Mouse (Mus musculus): Measurements from ENCODE around the gene Zfp37. TPM values are rescaled to one million over a fixed set of nuclear protein-coding genes. Genes with fewer than 3 reads are reported as not detected.

Gene Zfp37
- total and polyA plus RNA-seq, 3 experiments = not detected

GRCm38 (mm10) chr4:62213490-62213889 is 17.4 kb downstream of the Zfp37 start:
- Histone ChIP-seq H3K4me3 (replicated peaks in 1 of 3; ENCODE audit: low read depth in 2 of 3, low read length in 2 of 3, poor library complexity in 1 of 3) (no peak overlapping the region), H3K9me3 (replicated peaks; ENCODE audit: low read length) (peaks cover 10% of the 10 kb centered on the region), H3K27ac (ENCODE audit: insufficient read depth, low read depth) (no peak overlapping the region), H3K4me2 (ENCODE audit: insufficient read depth, low read depth, poor library complexity, severe bottlenecking) (no peak overlapping the region), H3K9ac (ENCODE audit: insufficient read depth, low read depth) (no peak overlapping the region), H3K27me3 (replicated peaks) (no peaks in the 10 kb centered on the region), H3K36me3 (replicated peaks in 1 of 2; ENCODE audit: control insufficient read depth in 1 of 2, insufficient read depth in 1 of 2, low read length in 1 of 2) (no peaks in the 10 kb centered on the region), H3K4me1 (ENCODE audit: control insufficient read depth in 1 of 2, insufficient read depth in 2 of 2) (no peaks in the 10 kb centered on the region), H3K79me2 (replicated peaks; ENCODE audit: control insufficient read depth, extremely low read depth, insufficient read depth, poor library complexity, severe bottlenecking) (no peaks in the 10 kb centered on the region)
- dilution Hi-C loops (cut with MboI; ENCODE audit: extremely low pct_ligation_motif_present, extremely low pct_unique_long_range_greater_than_20kb, low sequenced_read_pairs) = no loop called here
- TF ChIP-seq KAT2A (IDR thresholded peaks at IDR 0.05; ENCODE audit: insufficient replicate concordance, low read length) (no peak), ELF1 (IDR thresholded peaks at IDR 0.05; ENCODE audit: low read depth, low read length) (no peak), CTCF (conservative IDR thresholded peaks at IDR 0.05 in 1 of 2, IDR thresholded peaks at IDR 0.05 in 1 of 2; ENCODE audit: low read depth in 2 of 2, low read length in 2 of 2) (peak in 1 of 2 experiments; percentile 53; a peak in 2 of 4 replicates), RAD21 (IDR thresholded peaks at IDR 0.05; ENCODE audit: low read depth, low read length) (peak; percentile 50), SMC3 (IDR thresholded peaks at IDR 0.05; ENCODE audit: low read depth, low read length) (peak; percentile 51), ZKSCAN1 (IDR thresholded peaks at IDR 0.05; ENCODE audit: borderline replicate concordance, low read depth, low read length) (no peak)
- in situ Hi-C loops (cut with MboI; ENCODE audit: low pct_ligation_motif_present, low pct_unique_long_range_greater_than_20kb, low sequenced_read_pairs) = no loop called here
- no peak for DNase-seq (ENCODE audit: extremely low read depth)

GRCm38 (mm10) chr4:62210035-62210434 is 20.8 kb downstream of the Zfp37 start:
- no peak overlapping the region for H3K4me3 ChIP-seq (replicated peaks in 1 of 3; ENCODE audit: low read depth in 2 of 3, low read length in 2 of 3, poor library complexity in 1 of 3)
- H3K27ac ChIP-seq (ENCODE audit: insufficient read depth, low read depth) = no peak overlapping the region
- peak in 1 of 2 experiments; percentile 37; a peak in 2 of 4 replicates for TF ChIP-seq CTCF (conservative IDR thresholded peaks at IDR 0.05 in 1 of 2, IDR thresholded peaks at IDR 0.05 in 1 of 2; ENCODE audit: low read depth in 2 of 2, low read length in 2 of 2)
- peak; percentile 37 for TF ChIP-seq RAD21 (IDR thresholded peaks at IDR 0.05; ENCODE audit: low read depth, low read length)
- TF ChIP-seq CHD2 (IDR thresholded peaks at IDR 0.05; ENCODE audit: low read length) = no peak
- TF ChIP-seq SMC3 (IDR thresholded peaks at IDR 0.05; ENCODE audit: low read depth, low read length) = peak; percentile 18
- no peak for DNase-seq (ENCODE audit: extremely low read depth)
- no peak overlapping the region for H3K4me2 ChIP-seq (ENCODE audit: insufficient read depth, low read depth, poor library complexity, severe bottlenecking)
- in situ Hi-C loops (cut with MboI; ENCODE audit: low pct_ligation_motif_present, low pct_unique_long_range_greater_than_20kb, low sequenced_read_pairs) (no loop called here), dilution Hi-C loops (cut with MboI; ENCODE audit: extremely low pct_ligation_motif_present, extremely low pct_unique_long_range_greater_than_20kb, low sequenced_read_pairs) (no loop called here)
- no peak overlapping the region for H3K9ac ChIP-seq (ENCODE audit: insufficient read depth, low read depth)
- H3K9me3 ChIP-seq (replicated peaks; ENCODE audit: low read length) = no peaks in the 10 kb centered on the region
- no peaks in the 10 kb centered on the region for H3K79me2 ChIP-seq (replicated peaks; ENCODE audit: control insufficient read depth, extremely low read depth, insufficient read depth, poor library complexity, severe bottlenecking)
- no peaks in the 10 kb centered on the region for H3K4me1 ChIP-seq (ENCODE audit: control insufficient read depth in 1 of 2, insufficient read depth in 2 of 2)
- no peaks in the 10 kb centered on the region for H3K36me3 ChIP-seq (replicated peaks in 1 of 2; ENCODE audit: control insufficient read depth in 1 of 2, insufficient read depth in 1 of 2, low read length in 1 of 2)
- H3K27me3 ChIP-seq (replicated peaks) = no peaks in the 10 kb centered on the region

GRCm38 (mm10) chr4:62208696-62209380 is 22.0 kb downstream of the Zfp37 start:
- no peak overlapping the region for H3K4me3 ChIP-seq (replicated peaks in 1 of 3; ENCODE audit: low read depth in 2 of 3, low read length in 2 of 3, poor library complexity in 1 of 3)
- H3K36me3 ChIP-seq (replicated peaks in 1 of 2; ENCODE audit: control insufficient read depth in 1 of 2, insufficient read depth in 1 of 2, low read length in 1 of 2) = no peaks in the 10 kb centered on the region
- H3K9ac ChIP-seq (ENCODE audit: insufficient read depth, low read depth) = no peak overlapping the region
- TF ChIP-seq MYC (IDR thresholded peaks at IDR 0.05; ENCODE audit: low read depth, low read length) (no peak), IRF4 (IDR thresholded peaks at IDR 0.05; ENCODE audit: low read depth, low read length) (no peak), MEF2A (IDR thresholded peaks at IDR 0.05; ENCODE audit: borderline replicate concordance, low read depth, low read length) (no peak), NRF1 (IDR thresholded peaks at IDR 0.05; ENCODE audit: low read depth, low read length) (no peak), ZC3H11A (IDR thresholded peaks at IDR 0.05; ENCODE audit: low read depth, low read length) (no peak), CTCF (conservative IDR thresholded peaks at IDR 0.05 in 1 of 2, IDR thresholded peaks at IDR 0.05 in 1 of 2; ENCODE audit: low read depth in 2 of 2, low read length in 2 of 2) (no peak), MXI1 (IDR thresholded peaks at IDR 0.05; ENCODE audit: low read depth, low read length) (no peak), TCF12 (IDR thresholded peaks at IDR 0.05; ENCODE audit: low read depth, low read length) (no peak), E2F4 (IDR thresholded peaks at IDR 0.05; ENCODE audit: insufficient replicate concordance, low read depth, low read length) (no peak), ZMIZ1 (IDR thresholded peaks at IDR 0.05; ENCODE audit: low read depth, low read length) (no peak), TBP (conservative IDR thresholded peaks at IDR 0.05; ENCODE audit: low read depth, low read length) (no peak), SMC3 (IDR thresholded peaks at IDR 0.05; ENCODE audit: low read depth, low read length) (no peak), JUN (IDR thresholded peaks at IDR 0.05; ENCODE audit: insufficient read depth, low read depth, low read length) (no peak)
- H3K79me2 ChIP-seq (replicated peaks; ENCODE audit: control insufficient read depth, extremely low read depth, insufficient read depth, poor library complexity, severe bottlenecking) = no peaks in the 10 kb centered on the region
- in situ Hi-C loops (cut with MboI; ENCODE audit: low pct_ligation_motif_present, low pct_unique_long_range_greater_than_20kb, low sequenced_read_pairs) = no loop called here
- no peaks in the 10 kb centered on the region for H3K9me3 ChIP-seq (replicated peaks; ENCODE audit: low read length)
- dilution Hi-C loops (cut with MboI; ENCODE audit: extremely low pct_ligation_motif_present, extremely low pct_unique_long_range_greater_than_20kb, low sequenced_read_pairs) = no loop called here
- H3K27ac ChIP-seq (ENCODE audit: insufficient read depth, low read depth) = no peak overlapping the region
- H3K4me2 ChIP-seq (ENCODE audit: insufficient read depth, low read depth, poor library complexity, severe bottlenecking) = no peak overlapping the region
- H3K4me1 ChIP-seq (ENCODE audit: control insufficient read depth in 1 of 2, insufficient read depth in 2 of 2) = no peaks in the 10 kb centered on the region
- peaks cover under 1% of the 10 kb centered on the region for H3K27me3 ChIP-seq (replicated peaks)
- no peak for DNase-seq (ENCODE audit: extremely low read depth)
